Mouse (Mus musculus): ENCODE measurements around the gene Sdsl. TPM values are rescaled to one million over a fixed set of nuclear protein-coding genes. Genes with fewer than 3 reads are reported as not detected.

Sdsl gene
- polyA plus RNA-seq, 1 experiment: 0.69 TPM

- Histone ChIP-seq H3K36me3 (ENCODE audit: control insufficient read depth, insufficient read depth) (no peaks in the 10 kb centered on the region), H3K79me3 (ENCODE audit: low read depth) (no peaks in the 10 kb centered on the region), H3K79me2 (ENCODE audit: control insufficient read depth, insufficient read depth) (no peaks in the 10 kb centered on the region), H3ac (ENCODE audit: control insufficient read depth, insufficient read length, low read depth) (no peak overlapping the region), H3K4me3 (ENCODE audit: insufficient read depth, poor library complexity, severe bottlenecking) (no peak overlapping the region), H3K27me3 (ENCODE audit: control insufficient read depth, insufficient read depth, insufficient read length) (peaks cover 18% of the 10 kb centered on the region)
- TF ChIP-seq CTCF (IDR thresholded peaks at IDR 0.05; ENCODE audit: control insufficient read depth, insufficient read depth, insufficient read length) (no peak), CEBPB (IDR thresholded peaks at IDR 0.05; ENCODE audit: low read depth) (no peak), MYOD1 (IDR thresholded peaks at IDR 0.05; ENCODE audit: control insufficient read depth, insufficient read length, low read depth) (no peak), MAX (IDR thresholded peaks at IDR 0.05) (no peak), FOSL1 (IDR thresholded peaks at IDR 0.05; ENCODE audit: insufficient read depth, low read length, poor library complexity, severe bottlenecking) (no peak), MYOG (IDR thresholded peaks at IDR 0.05; ENCODE audit: control insufficient read depth, extremely low read depth, insufficient read length) (no peak), USF1 (IDR thresholded peaks at IDR 0.05; ENCODE audit: low read depth) (no peak)
Observed at GRCm38 (mm10) chr5:120468336-120468735, 4.3 kb downstream of the Sdsl start.

GRCm38 (mm10) chr5:120467026-120467425 lies 5.6 kb downstream of the Sdsl start:
- Histone ChIP-seq H3K27me3 (ENCODE audit: control insufficient read depth, insufficient read depth, insufficient read length) (peaks cover 21% of the 10 kb centered on the region), H3K79me2 (ENCODE audit: control insufficient read depth, insufficient read depth) (no peaks in the 10 kb centered on the region), H3K36me3 (ENCODE audit: control insufficient read depth, insufficient read depth) (no peaks in the 10 kb centered on the region), H3K4me3 (ENCODE audit: insufficient read depth, poor library complexity, severe bottlenecking) (no peak overlapping the region), H3K79me3 (ENCODE audit: low read depth) (no peaks in the 10 kb centered on the region), H3ac (ENCODE audit: control insufficient read depth, insufficient read length, low read depth) (no peak overlapping the region)
- TF ChIP-seq MYOD1 (IDR thresholded peaks at IDR 0.05; ENCODE audit: control insufficient read depth, insufficient read length, low read depth) (no peak), CTCF (IDR thresholded peaks at IDR 0.05; ENCODE audit: control insufficient read depth, insufficient read depth, insufficient read length) (no peak), FOSL1 (IDR thresholded peaks at IDR 0.05; ENCODE audit: insufficient read depth, low read length, poor library complexity, severe bottlenecking) (no peak), MYOG (IDR thresholded peaks at IDR 0.05; ENCODE audit: control insufficient read depth, extremely low read depth, insufficient read length) (no peak), CEBPB (IDR thresholded peaks at IDR 0.05; ENCODE audit: low read depth) (no peak), MAX (IDR thresholded peaks at IDR 0.05) (no peak), USF1 (IDR thresholded peaks at IDR 0.05; ENCODE audit: low read depth) (no peak)

- H3ac ChIP-seq (ENCODE audit: control insufficient read depth, insufficient read length, low read depth): no peak overlapping the region
- H3K79me2 ChIP-seq (ENCODE audit: control insufficient read depth, insufficient read depth): no peaks in the 10 kb centered on the region
- no peak overlapping the region for H3K4me3 ChIP-seq (ENCODE audit: insufficient read depth, poor library complexity, severe bottlenecking)
- TF ChIP-seq USF1 (IDR thresholded peaks at IDR 0.05; ENCODE audit: low read depth) (no peak), MYOD1 (IDR thresholded peaks at IDR 0.05; ENCODE audit: control insufficient read depth, insufficient read length, low read depth) (no peak), MYOG (IDR thresholded peaks at IDR 0.05; ENCODE audit: control insufficient read depth, extremely low read depth, insufficient read length) (no peak), MAX (IDR thresholded peaks at IDR 0.05) (no peak), CEBPB (IDR thresholded peaks at IDR 0.05; ENCODE audit: low read depth) (no peak), FOSL1 (IDR thresholded peaks at IDR 0.05; ENCODE audit: insufficient read depth, low read length, poor library complexity, severe bottlenecking) (no peak), CTCF (IDR thresholded peaks at IDR 0.05; ENCODE audit: control insufficient read depth, insufficient read depth, insufficient read length) (no peak)
- no peaks in the 10 kb centered on the region for H3K36me3 ChIP-seq (ENCODE audit: control insufficient read depth, insufficient read depth)
- no peaks in the 10 kb centered on the region for H3K79me3 ChIP-seq (ENCODE audit: low read depth)
- H3K27me3 ChIP-seq (ENCODE audit: control insufficient read depth, insufficient read depth, insufficient read length): peaks cover 27% of the 10 kb centered on the region
Observed at GRCm38 (mm10) chr5:120465860-120466259, 6.8 kb downstream of the Sdsl start.

- Histone ChIP-seq H3K27me3 (ENCODE audit: control insufficient read depth, insufficient read depth, insufficient read length) (peaks cover 28% of the 10 kb centered on the region), H3ac (ENCODE audit: control insufficient read depth, insufficient read length, low read depth) (no peak overlapping the region), H3K79me2 (ENCODE audit: control insufficient read depth, insufficient read depth) (no peaks in the 10 kb centered on the region), H3K4me3 (ENCODE audit: insufficient read depth, poor library complexity, severe bottlenecking) (no peak overlapping the region), H3K36me3 (ENCODE audit: control insufficient read depth, insufficient read depth) (no peaks in the 10 kb centered on the region), H3K79me3 (ENCODE audit: low read depth) (no peaks in the 10 kb centered on the region)
- TF ChIP-seq MYOG (IDR thresholded peaks at IDR 0.05; ENCODE audit: control insufficient read depth, extremely low read depth, insufficient read length) (no peak), CEBPB (IDR thresholded peaks at IDR 0.05; ENCODE audit: low read depth) (no peak), CTCF (IDR thresholded peaks at IDR 0.05; ENCODE audit: control insufficient read depth, insufficient read depth, insufficient read length) (no peak), MYOD1 (IDR thresholded peaks at IDR 0.05; ENCODE audit: control insufficient read depth, insufficient read length, low read depth) (no peak), USF1 (IDR thresholded peaks at IDR 0.05; ENCODE audit: low read depth) (no peak), MAX (IDR thresholded peaks at IDR 0.05) (no peak)
Observed at GRCm38 (mm10) chr5:120465062-120465461, 7.5 kb downstream of the Sdsl start.

GRCm38 (mm10) chr5:120464321-120464720 lies 8.3 kb downstream of the Sdsl start:
- no peaks in the 10 kb centered on the region for H3K79me2 ChIP-seq (ENCODE audit: control insufficient read depth, insufficient read depth)
- no peak overlapping the region for H3ac ChIP-seq (ENCODE audit: control insufficient read depth, insufficient read length, low read depth)
- no peak for TF ChIP-seq MYOG (IDR thresholded peaks at IDR 0.05; ENCODE audit: control insufficient read depth, extremely low read depth, insufficient read length)
- no peaks in the 10 kb centered on the region for H3K36me3 ChIP-seq (ENCODE audit: control insufficient read depth, insufficient read depth)
- peaks cover 28% of the 10 kb centered on the region for H3K27me3 ChIP-seq (ENCODE audit: control insufficient read depth, insufficient read depth, insufficient read length)
- no peaks in the 10 kb centered on the region for H3K79me3 ChIP-seq (ENCODE audit: low read depth)
- no peak overlapping the region for H3K4me3 ChIP-seq (ENCODE audit: insufficient read depth, poor library complexity, severe bottlenecking)

GRCm38 (mm10) chr5:120461902-120462301 lies 10.7 kb downstream of the Sdsl start:
- Histone ChIP-seq H3K27me3 (ENCODE audit: control insufficient read depth, insufficient read depth, insufficient read length) (peaks cover 22% of the 10 kb centered on the region), H3K79me3 (ENCODE audit: low read depth) (no peaks in the 10 kb centered on the region), H3K4me3 (ENCODE audit: insufficient read depth, poor library complexity, severe bottlenecking) (no peak overlapping the region), H3K36me3 (ENCODE audit: control insufficient read depth, insufficient read depth) (no peaks in the 10 kb centered on the region), H3ac (ENCODE audit: control insufficient read depth, insufficient read length, low read depth) (no peak overlapping the region), H3K79me2 (ENCODE audit: control insufficient read depth, insufficient read depth) (no peaks in the 10 kb centered on the region)
- TF ChIP-seq CEBPB (IDR thresholded peaks at IDR 0.05; ENCODE audit: low read depth) (no peak), MYOG (IDR thresholded peaks at IDR 0.05; ENCODE audit: control insufficient read depth, extremely low read depth, insufficient read length) (no peak), MAX (IDR thresholded peaks at IDR 0.05) (no peak), FOSL1 (IDR thresholded peaks at IDR 0.05; ENCODE audit: insufficient read depth, low read length, poor library complexity, severe bottlenecking) (no peak), CTCF (IDR thresholded peaks at IDR 0.05; ENCODE audit: control insufficient read depth, insufficient read depth, insufficient read length) (no peak), MYOD1 (IDR thresholded peaks at IDR 0.05; ENCODE audit: control insufficient read depth, insufficient read length, low read depth) (no peak), USF1 (IDR thresholded peaks at IDR 0.05; ENCODE audit: low read depth) (no peak)
